Mouse (Mus musculus): ENCODE measurements around the gene Cyth2.

The Cyth2 gene

GRCm38 (mm10) chr7:45812921-45813320 is 1.5 kb downstream of the Cyth2 start:
- DNase-seq: no peak

GRCm38 (mm10) chr7:45809276-45810075 is 4.9 kb downstream of the Cyth2 start:
- DNase-seq: no peak

- no peak for DNase-seq
These were observed 5.9 kb downstream of the Cyth2 start for GRCm38 (mm10) chr7:45808471-45808870.

GRCm38 (mm10) chr7:45805941-45806340 is 8.4 kb downstream of the Cyth2 start:
- no peak for DNase-seq

- no peak for DNase-seq
These were observed 11.8 kb downstream of the Cyth2 start for GRCm38 (mm10) chr7:45802551-45802950.

GRCm38 (mm10) chr7:45801348-45801747 is 13.0 kb downstream of the Cyth2 start:
- peak; percentile 87 to 95 for DNase-seq

- DNase-seq: peak; percentile 51 to 61
These were observed 13.7 kb downstream of the Cyth2 start for GRCm38 (mm10) chr7:45800546-45801204.

GRCm38 (mm10) chr7:45800001-45800400 is 14.4 kb downstream of the Cyth2 start:
- DNase-seq: no peak

GRCm38 (mm10) chr7:45798931-45799330 is 15.4 kb downstream of the Cyth2 start:
- no peak for DNase-seq

- DNase-seq: peak in 1 of 2 experiments; percentile 53
These were observed 15.9 kb downstream of the Cyth2 start for GRCm38 (mm10) chr7:45798511-45798836.

GRCm38 (mm10) chr7:45797661-45798510 is 16.5 kb downstream of the Cyth2 start:
- DNase-seq: no peak

- DNase-seq: no peak
These were observed 17.4 kb downstream of the Cyth2 start for GRCm38 (mm10) chr7:45796950-45797349.

GRCm38 (mm10) chr7:45794971-45795370 is 19.4 kb downstream of the Cyth2 start:
- no peak for DNase-seq

- no peak for DNase-seq
These were observed 20.3 kb downstream of the Cyth2 start for GRCm38 (mm10) chr7:45793969-45794585.

- DNase-seq: no peak
These were observed 21.1 kb downstream of the Cyth2 start for GRCm38 (mm10) chr7:45793240-45793639.

GRCm38 (mm10) chr7:45791756-45792490 is 22.5 kb downstream of the Cyth2 start:
- DNase-seq: no peak

GRCm38 (mm10) chr7:45790721-45791120 is 23.7 kb downstream of the Cyth2 start:
- no peak for DNase-seq

- DNase-seq: no peak
These were observed 26.7 kb downstream of the Cyth2 start for GRCm38 (mm10) chr7:45787642-45788041.

- no peak for DNase-seq
These were observed 27.5 kb downstream of the Cyth2 start for GRCm38 (mm10) chr7:45786661-45787413.

- no peak for DNase-seq
These were observed 28.2 kb downstream of the Cyth2 start for GRCm38 (mm10) chr7:45786136-45786578.

- no peak for DNase-seq
These were observed 28.8 kb downstream of the Cyth2 start for GRCm38 (mm10) chr7:45785388-45786135.

Measured in kidney, adult 8-10 months (tissue).